Mouse (Mus musculus): ENCODE data around the gene Fancc.

Fancc gene

GRCm38 (mm10) chr13:63279807-63280206 is 217.3 kb downstream of the Fancc start:
- peaks cover 85% of the 10 kb centered on the region for H3K4me1 ChIP-seq (replicated peaks; ENCODE audit: low read depth, low read length)
- H3K27me3 ChIP-seq (ENCODE audit: insufficient read depth, low read length) = no peaks in the 10 kb centered on the region
- H3K4me3 ChIP-seq (replicated peaks; ENCODE audit: low read length) = peak overlapping the region; percentile 53
- TF ChIP-seq CTCF (conservative IDR thresholded peaks at IDR 0.05; ENCODE audit: low read length) = no peak
- TF ChIP-seq POU5F1 (IDR thresholded peaks at IDR 0.05; ENCODE audit: borderline replicate concordance, low read length) = no peak
- no peak for TF ChIP-seq NANOG (IDR thresholded peaks at IDR 0.05; ENCODE audit: borderline replicate concordance, low read length)
- peaks cover 64% of the 10 kb centered on the region for H3K36me3 ChIP-seq (ENCODE audit: insufficient read depth, low read length)
- H3K9me3 ChIP-seq (ENCODE audit: low read length) = no peaks in the 10 kb centered on the region

GRCm38 (mm10) chr13:63278796-63279475 is 218.1 kb downstream of the Fancc start:
- H3K4me3 ChIP-seq (replicated peaks; ENCODE audit: low read length) = peak overlapping the region; percentile 53
- H3K9me3 ChIP-seq (ENCODE audit: low read length) = no peaks in the 10 kb centered on the region
- H3K27me3 ChIP-seq (ENCODE audit: insufficient read depth, low read length) = no peaks in the 10 kb centered on the region
- H3K4me1 ChIP-seq (replicated peaks; ENCODE audit: low read depth, low read length) = peaks cover 94% of the 10 kb centered on the region
- TF ChIP-seq NANOG (IDR thresholded peaks at IDR 0.05; ENCODE audit: borderline replicate concordance, low read length) = no peak
- no peak for TF ChIP-seq POU5F1 (IDR thresholded peaks at IDR 0.05; ENCODE audit: borderline replicate concordance, low read length)
- peaks cover 68% of the 10 kb centered on the region for H3K36me3 ChIP-seq (ENCODE audit: insufficient read depth, low read length)

DNA sequence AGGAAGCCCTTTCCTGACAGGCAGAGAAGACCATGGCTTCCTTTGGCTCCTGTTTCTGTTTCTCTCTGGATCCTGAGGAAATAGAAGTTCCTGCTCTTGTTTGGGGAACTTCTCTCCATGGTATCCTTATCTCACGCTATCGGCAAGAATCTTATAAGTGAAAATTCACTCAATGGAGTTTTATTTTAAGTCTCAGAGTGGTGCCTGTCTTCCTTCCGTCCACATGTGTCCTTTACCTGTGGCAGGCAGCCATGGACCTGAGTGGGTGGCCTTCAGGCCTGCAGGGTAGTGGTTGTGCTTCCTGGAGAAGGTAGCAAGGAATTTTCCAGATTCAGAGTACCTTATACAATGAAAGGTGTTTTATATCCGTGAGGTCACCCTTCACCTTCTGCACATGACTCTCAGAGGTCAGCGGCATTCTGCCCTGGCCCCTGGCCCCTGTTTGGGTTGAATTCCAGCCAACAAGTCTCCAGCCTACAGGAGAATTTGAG is 218.9 kb downstream of the Fancc start:
- no peaks in the 10 kb centered on the region for H3K9me3 ChIP-seq (ENCODE audit: low read length)
- H3K4me3 ChIP-seq (replicated peaks; ENCODE audit: low read length) = peak overlapping the region; percentile 53
- TF ChIP-seq POU5F1 (IDR thresholded peaks at IDR 0.05; ENCODE audit: borderline replicate concordance, low read length) (no peak), NANOG (IDR thresholded peaks at IDR 0.05; ENCODE audit: borderline replicate concordance, low read length) (no peak), CTCF (conservative IDR thresholded peaks at IDR 0.05; ENCODE audit: low read length) (no peak)
- peaks cover 61% of the 10 kb centered on the region for H3K36me3 ChIP-seq (ENCODE audit: insufficient read depth, low read length)
- no peaks in the 10 kb centered on the region for H3K27me3 ChIP-seq (ENCODE audit: insufficient read depth, low read length)
- peaks cover 95% of the 10 kb centered on the region for H3K4me1 ChIP-seq (replicated peaks; ENCODE audit: low read depth, low read length)

DNA sequence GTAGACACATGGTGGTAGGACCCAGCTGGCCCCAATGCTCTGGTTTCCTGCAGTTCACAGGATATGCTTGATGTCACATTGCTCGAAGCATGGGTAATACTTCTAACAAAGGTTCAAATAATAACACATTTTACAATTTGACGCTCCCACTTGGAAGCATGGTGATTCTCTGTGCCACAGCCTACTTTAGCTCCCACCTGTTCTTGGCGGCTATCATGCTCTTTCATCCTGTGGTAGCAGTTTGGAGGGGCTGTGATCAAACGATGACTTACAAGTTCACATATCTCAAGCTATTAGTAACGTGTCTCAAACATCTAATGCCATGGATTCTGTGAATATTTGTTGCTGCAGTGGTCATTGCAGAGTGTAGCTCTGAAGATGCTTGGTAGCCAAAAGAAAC is 219.8 kb downstream of the Fancc start:
- H3K4me3 ChIP-seq (replicated peaks; ENCODE audit: low read length) = no peak overlapping the region
- H3K4me1 ChIP-seq (replicated peaks; ENCODE audit: low read depth, low read length) = peaks cover 86% of the 10 kb centered on the region
- H3K36me3 ChIP-seq (ENCODE audit: insufficient read depth, low read length) = peaks cover 52% of the 10 kb centered on the region
- H3K9me3 ChIP-seq (ENCODE audit: low read length) = no peaks in the 10 kb centered on the region
- no peaks in the 10 kb centered on the region for H3K27me3 ChIP-seq (ENCODE audit: insufficient read depth, low read length)
- TF ChIP-seq NANOG (IDR thresholded peaks at IDR 0.05; ENCODE audit: borderline replicate concordance, low read length) (no peak), CTCF (conservative IDR thresholded peaks at IDR 0.05; ENCODE audit: low read length) (no peak), POU5F1 (IDR thresholded peaks at IDR 0.05; ENCODE audit: borderline replicate concordance, low read length) (no peak)

DNA sequence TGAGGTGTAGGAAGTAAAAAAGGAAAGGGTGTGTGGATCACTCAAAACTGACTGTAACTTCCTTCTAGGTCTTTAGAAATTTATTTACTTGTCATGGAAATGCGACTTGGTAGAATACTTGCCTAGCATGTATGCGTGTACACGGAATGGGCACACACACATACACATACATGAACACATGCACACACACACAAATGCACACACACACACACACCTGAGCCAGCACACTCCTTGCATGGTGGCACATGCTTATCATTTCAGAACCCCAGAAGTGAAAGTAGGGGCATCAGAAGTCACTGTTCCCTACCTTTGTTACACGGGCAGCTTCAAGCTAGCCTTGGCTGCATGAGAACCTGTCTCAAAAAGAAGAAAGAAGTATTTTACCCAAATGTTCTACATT is 220.7 kb downstream of the Fancc start:
- TF ChIP-seq CTCF (conservative IDR thresholded peaks at IDR 0.05; ENCODE audit: low read length) = no peak
- no peak for TF ChIP-seq NANOG (IDR thresholded peaks at IDR 0.05; ENCODE audit: borderline replicate concordance, low read length)
- no peak for TF ChIP-seq POU5F1 (IDR thresholded peaks at IDR 0.05; ENCODE audit: borderline replicate concordance, low read length)
- H3K4me1 ChIP-seq (replicated peaks; ENCODE audit: low read depth, low read length) = peaks cover 84% of the 10 kb centered on the region

DNA sequence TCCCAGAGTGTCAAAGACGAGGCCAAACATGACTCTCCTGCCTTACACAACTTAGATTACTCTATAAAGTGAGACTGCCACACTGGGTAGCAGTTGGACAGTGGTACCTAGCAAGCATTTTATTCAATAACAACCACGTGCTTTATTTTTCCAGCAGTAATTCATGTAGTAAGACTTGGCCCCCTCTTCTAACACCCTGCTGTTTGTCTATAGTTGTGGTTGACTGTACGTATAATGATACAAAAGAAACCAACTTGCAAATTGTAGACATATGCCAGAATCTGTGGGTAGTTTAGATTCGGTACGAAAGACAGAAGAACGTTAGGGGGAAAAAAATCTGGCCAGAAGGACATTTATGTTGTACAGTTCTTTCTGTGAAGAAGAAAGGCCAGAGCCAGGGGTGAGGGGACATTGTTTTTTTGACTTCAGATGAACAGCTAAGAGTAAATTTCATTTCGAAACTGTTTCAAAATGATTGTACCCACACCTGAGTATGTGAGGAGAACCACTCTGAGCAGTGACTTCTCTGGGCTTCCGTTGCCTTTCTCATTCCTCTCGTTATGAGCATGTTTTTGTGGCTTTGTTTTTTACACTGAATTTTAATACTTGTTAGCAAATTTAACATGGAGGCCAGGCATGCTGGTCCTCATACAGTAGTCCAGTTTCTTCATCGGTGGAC is 222.5 kb downstream of the Fancc start:
- H3K9me3 ChIP-seq (ENCODE audit: low read length) = no peaks in the 10 kb centered on the region
- peak overlapping the region; percentile 86 for H3K4me3 ChIP-seq (replicated peaks; ENCODE audit: low read length)
- peaks cover 42% of the 10 kb centered on the region for H3K36me3 ChIP-seq (ENCODE audit: insufficient read depth, low read length)
- no peaks in the 10 kb centered on the region for H3K27me3 ChIP-seq (ENCODE audit: insufficient read depth, low read length)
- H3K4me1 ChIP-seq (replicated peaks; ENCODE audit: low read depth, low read length) = peaks cover 84% of the 10 kb centered on the region
- TF ChIP-seq CTCF (conservative IDR thresholded peaks at IDR 0.05; ENCODE audit: low read length) (no peak), POU5F1 (IDR thresholded peaks at IDR 0.05; ENCODE audit: borderline replicate concordance, low read length) (no peak), NANOG (IDR thresholded peaks at IDR 0.05; ENCODE audit: borderline replicate concordance, low read length) (no peak)

More for the DNA sequence above, 220.7 kb downstream of the Fancc start:
- Histone ChIP-seq H3K4me3 (replicated peaks; ENCODE audit: low read length) (no peak overlapping the region), H3K36me3 (ENCODE audit: insufficient read depth, low read length) (peaks cover 43% of the 10 kb centered on the region), H3K27me3 (ENCODE audit: insufficient read depth, low read length) (no peaks in the 10 kb centered on the region), H3K9me3 (ENCODE audit: low read length) (no peaks in the 10 kb centered on the region)

GRCm38 (mm10) chr13:63273859-63274258 is 223.2 kb downstream of the Fancc start:
- peaks cover 42% of the 10 kb centered on the region for H3K36me3 ChIP-seq (ENCODE audit: insufficient read depth, low read length)
- no peaks in the 10 kb centered on the region for H3K27me3 ChIP-seq (ENCODE audit: insufficient read depth, low read length)
- TF ChIP-seq NANOG (IDR thresholded peaks at IDR 0.05; ENCODE audit: borderline replicate concordance, low read length) (no peak), CTCF (conservative IDR thresholded peaks at IDR 0.05; ENCODE audit: low read length) (no peak), POU5F1 (IDR thresholded peaks at IDR 0.05; ENCODE audit: borderline replicate concordance, low read length) (no peak)
- H3K4me3 ChIP-seq (replicated peaks; ENCODE audit: low read length) = peak overlapping the region; percentile 86
- peaks cover 83% of the 10 kb centered on the region for H3K4me1 ChIP-seq (replicated peaks; ENCODE audit: low read depth, low read length)
- no peaks in the 10 kb centered on the region for H3K9me3 ChIP-seq (ENCODE audit: low read length)

GRCm38 (mm10) chr13:63272602-63273229 is 224.4 kb downstream of the Fancc start:
- no peak for TF ChIP-seq CTCF (conservative IDR thresholded peaks at IDR 0.05; ENCODE audit: low read length)
- peak; percentile 15; the same call in 1 of the 2 replicates for TF ChIP-seq POU5F1 (IDR thresholded peaks at IDR 0.05; ENCODE audit: borderline replicate concordance, low read length)
- TF ChIP-seq NANOG (IDR thresholded peaks at IDR 0.05; ENCODE audit: borderline replicate concordance, low read length) = no peak
- Histone ChIP-seq H3K36me3 (ENCODE audit: insufficient read depth, low read length) (peaks cover 36% of the 10 kb centered on the region), H3K4me3 (replicated peaks; ENCODE audit: low read length) (peak overlapping the region; percentile 86), H3K4me1 (replicated peaks; ENCODE audit: low read depth, low read length) (peaks cover 79% of the 10 kb centered on the region), H3K27me3 (ENCODE audit: insufficient read depth, low read length) (no peaks in the 10 kb centered on the region), H3K9me3 (ENCODE audit: low read length) (no peaks in the 10 kb centered on the region)
